22 mouse cellular contexts compared by ENCODE assay signal in genomic region chr13:43222084-43222483, GRCm38 (mm10). TPM values are rescaled to one million over a fixed set of nuclear protein-coding genes. Genes with fewer than 3 reads are reported as not detected.
DNase-seq lines count a peak whose midpoint lies in the region; ATAC-seq and TF ChIP-seq lines count a peak whose summit lies in the region.
"Had no signal": no experiment of that assay in that cellular context is flagged by ENCODE, and none has a peak within 500 bp of the region (broad histone marks: within the 10 kb centered on the region; RNA-seq: fewer than 3 reads in every experiment).

No protein-coding gene starts in this region.

- H3K4me1 ChIP-seq in neural tube, embryonic 13.5 days (replicated peaks) = peaks cover 9% of the 10 kb centered on the region; the same call in 1 of the 2 replicates
- peaks cover 8% of the 10 kb centered on the region for H3K4me1 ChIP-seq in neural tube, embryonic 15.5 days
- peaks cover 8% of the 10 kb centered on the region for H3K4me1 ChIP-seq in hindbrain, embryonic 13.5 days (replicated peaks)
- H3K4me1 ChIP-seq in hindbrain, postnatal 0 days (ENCODE audit: insufficient read depth, low read length) = peaks cover 4% of the 10 kb centered on the region; the same call in 1 of the 2 replicates

- WGBS in neural tube, embryonic 13.5 days = 72% methylated on average over 1 of the region's 1 CpGs
- 54% methylated on average over 1 of the region's 1 CpGs for WGBS in neural tube, embryonic 15.5 days
- WGBS in hindbrain, embryonic 13.5 days = 71% methylated on average over 1 of the region's 1 CpGs
- WGBS in hindbrain, postnatal 0 days = 80% methylated on average over 1 of the region's 1 CpGs

- no peak overlapping the region for H3K4me2 ChIP-seq in neural tube, embryonic 13.5 days
- H3K4me2 ChIP-seq in neural tube, embryonic 15.5 days = no peak overlapping the region
- H3K4me2 ChIP-seq in hindbrain, embryonic 13.5 days = no peak overlapping the region
- H3K4me2 ChIP-seq in hindbrain, postnatal 0 days (ENCODE audit: low read depth, low read length) = no peak overlapping the region
- H3K4me2 ChIP-seq: heart, embryonic 11.5 days; heart, embryonic 15.5 days had no signal

- no peak overlapping the region for H3K9ac ChIP-seq in neural tube, embryonic 13.5 days
- no peak overlapping the region for H3K9ac ChIP-seq in neural tube, embryonic 15.5 days (replicated peaks)
- H3K9ac ChIP-seq in hindbrain, embryonic 13.5 days = no peak overlapping the region
- no peak overlapping the region for H3K9ac ChIP-seq in hindbrain, postnatal 0 days (replicated peaks; ENCODE audit: low read length)
- H3K9ac ChIP-seq: heart, embryonic 15.5 days had no signal

- peak; percentile 55; the same call in 1 of the 2 replicates for ATAC-seq in neural tube, embryonic 13.5 days (ENCODE audit: low read depth)
- no peak for ATAC-seq in neural tube, embryonic 15.5 days (ENCODE audit: low FRiP score)
- ATAC-seq in hindbrain, embryonic 13.5 days (ENCODE audit: low FRiP score) = peak; percentile 52; the same call in 1 of the 2 replicates
- ATAC-seq in hindbrain, postnatal 0 days = no peak
- ATAC-seq: activated CD4-positive, CD25-positive, alpha-beta regulatory T cell, adult 4 months; forebrain, embryonic 14.5 days; intestine, embryonic 16.5 days; Patski had no signal

- H3K27ac ChIP-seq in neural tube, embryonic 13.5 days (replicated peaks) = no peak overlapping the region
- no peak overlapping the region for H3K27ac ChIP-seq in neural tube, embryonic 15.5 days (replicated peaks)
- H3K27ac ChIP-seq in hindbrain, embryonic 13.5 days = peak overlapping the region; percentile 74
- no peak overlapping the region for H3K27ac ChIP-seq in hindbrain, postnatal 0 days
- H3K27ac ChIP-seq: embryonic facial prominence, embryonic 10.5 days; forebrain, embryonic 10.5 days; heart, embryonic 15.5 days had no signal

- H3K36me3 ChIP-seq in neural tube, embryonic 13.5 days = no peaks in the 10 kb centered on the region
- H3K36me3 ChIP-seq in neural tube, embryonic 15.5 days = no peaks in the 10 kb centered on the region
- no peaks in the 10 kb centered on the region for H3K36me3 ChIP-seq in hindbrain, embryonic 13.5 days
- no peaks in the 10 kb centered on the region for H3K36me3 ChIP-seq in hindbrain, postnatal 0 days (ENCODE audit: insufficient read depth, low read length)
- H3K36me3 ChIP-seq: embryonic facial prominence, embryonic 10.5 days; forebrain, embryonic 10.5 days; heart, embryonic 15.5 days had no signal

- TF ChIP-seq CTCF in hindbrain, postnatal 0 days (IDR thresholded peaks at IDR 0.05; ENCODE audit: low read depth) = no peak

- H3K27me3 ChIP-seq in neural tube, embryonic 13.5 days = no peaks in the 10 kb centered on the region
- H3K27me3 ChIP-seq in neural tube, embryonic 15.5 days (replicated peaks) = no peaks in the 10 kb centered on the region
- no peaks in the 10 kb centered on the region for H3K27me3 ChIP-seq in hindbrain, embryonic 13.5 days
- H3K27me3 ChIP-seq in hindbrain, postnatal 0 days (ENCODE audit: insufficient read depth, low read length) = no peaks in the 10 kb centered on the region
- H3K27me3 ChIP-seq: heart, embryonic 15.5 days; Patski had no signal

- no peak overlapping the region for H3K4me3 ChIP-seq in neural tube, embryonic 13.5 days
- no peak overlapping the region for H3K4me3 ChIP-seq in neural tube, embryonic 15.5 days (replicated peaks)
- H3K4me3 ChIP-seq in hindbrain, embryonic 13.5 days = no peak overlapping the region
- H3K4me3 ChIP-seq in hindbrain, postnatal 0 days (ENCODE audit: low read length) = no peak overlapping the region
- H3K4me3 ChIP-seq: embryonic facial prominence, embryonic 10.5 days; erythroblast, embryonic 14.5 days; forebrain, embryonic 10.5 days; heart, embryonic 15.5 days had no signal

- peak; percentile 41 for DNase-seq in embryo, embryonic 10 days (ENCODE audit: low spot score)
- no peak for DNase-seq in embryo, embryonic 9.5 days (ENCODE audit: extremely low spot score)
- peak; percentile 71 for DNase-seq in hindbrain, postnatal 0 days (ENCODE audit: low spot score)
- DNase-seq in yolk sac, embryonic 10.5 days (ENCODE audit: low spot score) = no peak
- DNase-seq in ovary, adult 18-20 months (ENCODE audit: low spot score) = no peak
- DNase-seq: adrenal gland, postnatal 14 days; cerebellum, adult 11-12 months; cerebellum, adult 9-11 months; heart, adult 18-20 months; kidney, adult 2 months had no signal

- H3K9me3 ChIP-seq in neural tube, embryonic 13.5 days = 0 out of 2 replicates have a peak, but pooled peaks cover 7% of the 10 kb centered on the region
- H3K9me3 ChIP-seq in neural tube, embryonic 15.5 days (replicated peaks) = no peaks in the 10 kb centered on the region
- H3K9me3 ChIP-seq in hindbrain, embryonic 13.5 days = no peaks in the 10 kb centered on the region
- no peaks in the 10 kb centered on the region for H3K9me3 ChIP-seq in hindbrain, postnatal 0 days (ENCODE audit: low read length)
- H3K9me3 ChIP-seq: embryonic facial prominence, embryonic 10.5 days; heart, embryonic 15.5 days had no signal

RNA-seq across cellular contexts. Expression of gene Tbc1d7, which starts 50.8 kb away (rescaled TPM):
- 83.0 and 85.8 TPM in 2 replicates for polyA plus RNA-seq in neural tube, embryonic 13.5 days (2015; fragmentation: Nextera tagmentation; extraction: Ambion mirVana)
- 77.4 and 80.3 TPM in 2 replicates for polyA plus RNA-seq in neural tube, embryonic 15.5 days (2015; fragmentation: Nextera tagmentation; extraction: Ambion mirVana)
- 85.2 and 85.7 TPM in 2 replicates for polyA plus RNA-seq in hindbrain, embryonic 13.5 days (2015; fragmentation: Nextera tagmentation; extraction: Ambion mirVana)
- total RNA-seq in hindbrain, postnatal 0 days (2014; rRNA removed) = 39.9 and 42.7 TPM in 2 replicates
- polyA plus RNA-seq in hindbrain, postnatal 0 days (2015; fragmentation: Nextera tagmentation; extraction: Ambion mirVana) = 86.6 and 87.9 TPM in 2 replicates

Comparison
In these comparisons a context has a peak if more than half of its experiments do, and no peak if none do; other contexts are left out.
1. DNase-seq: peak in embryo, embryonic 10 days (single experiment) and hindbrain, postnatal 0 days (single experiment); none in embryo, embryonic 9.5 days (single experiment), yolk sac, embryonic 10.5 days (single experiment) and ovary, adult 18-20 months (single experiment).
2. ATAC-seq: peak in neural tube, embryonic 13.5 days (single experiment) and hindbrain, embryonic 13.5 days (single experiment); none in neural tube, embryonic 15.5 days (single experiment) and hindbrain, postnatal 0 days (single experiment).